Mouse (Mus musculus) mouse trophoblast stem cell (cell line): ENCODE results near the gene Donson.
"Not testable (repeated sequence)": the region's sequence is repeated elsewhere in the genome, so short reads cannot be mapped to it uniquely, and the experiment has no call there.

Source experiments
- in situ Hi-C, 2 experiments: fragments of 300-500 bp; cut with MseI, MboI; formaldehyde crosslinking; loops; 2 replicates in 1 of 2; 3 replicates in 1 of 2; pipeline ENCODE4 v1.15.1; 2025

The Donson gene

DNA sequence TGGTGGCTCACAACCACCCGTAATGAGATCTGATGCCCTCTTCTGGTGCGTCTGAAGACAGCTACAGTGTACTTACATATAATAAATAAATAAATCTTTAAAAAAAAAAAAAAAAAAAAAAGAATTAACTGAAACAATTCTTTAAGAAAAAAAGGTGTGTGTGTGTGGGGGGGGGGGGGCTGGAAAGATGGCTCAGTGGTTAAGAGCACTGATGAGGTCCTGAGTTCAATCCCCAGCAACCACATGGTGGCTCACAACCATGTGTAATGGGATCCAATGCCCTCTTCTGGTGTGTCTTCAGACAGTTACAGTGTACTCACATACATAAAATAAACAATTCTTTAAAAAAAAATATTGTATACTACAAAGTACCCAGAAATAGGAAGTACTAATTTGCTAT, 43.1 kb downstream of the Donson start:
- in situ Hi-C loops, result not testable (repeated sequence)

DNA sequence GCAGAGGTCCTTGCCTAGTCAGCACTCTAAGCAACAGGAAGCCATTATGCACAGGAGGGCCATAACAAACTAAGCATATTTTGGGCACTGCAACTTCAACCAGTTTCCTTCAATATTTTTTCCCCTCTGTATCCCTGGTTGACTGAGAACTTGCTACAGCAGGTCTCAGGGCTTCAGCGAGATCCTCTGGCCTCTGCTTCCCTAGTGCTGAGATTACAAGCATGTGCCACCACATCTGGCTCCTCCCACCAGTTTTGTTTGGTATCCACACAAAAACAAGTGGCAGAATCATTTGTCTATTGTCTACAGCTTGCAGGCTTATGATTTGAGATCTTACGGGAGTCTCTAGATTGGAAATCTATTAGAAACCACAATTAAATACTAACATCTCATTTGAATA, 43.7 kb downstream of the Donson start:
- in situ Hi-C loops, result no loop called here

DNA sequence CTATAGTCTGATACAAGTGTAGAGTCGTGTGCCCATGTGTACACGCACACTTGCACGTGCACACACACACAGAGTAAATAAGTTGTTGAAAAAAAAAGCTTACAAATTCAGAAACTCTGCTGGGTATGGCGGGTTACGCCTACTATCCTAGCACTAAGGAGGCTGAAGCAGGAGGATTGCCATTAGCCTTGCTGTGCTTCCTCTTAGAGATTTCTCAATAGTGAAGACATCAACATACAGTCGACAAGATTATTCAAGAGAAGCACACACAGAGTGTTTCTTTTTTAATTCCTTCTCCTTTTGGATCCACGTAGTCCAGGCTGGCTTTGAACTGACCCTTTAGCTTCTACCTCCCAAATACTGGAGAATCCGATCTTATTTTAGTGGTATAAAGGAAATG, 48.4 kb downstream of the Donson start:
- in situ Hi-C loops, result no loop called here

DNA sequence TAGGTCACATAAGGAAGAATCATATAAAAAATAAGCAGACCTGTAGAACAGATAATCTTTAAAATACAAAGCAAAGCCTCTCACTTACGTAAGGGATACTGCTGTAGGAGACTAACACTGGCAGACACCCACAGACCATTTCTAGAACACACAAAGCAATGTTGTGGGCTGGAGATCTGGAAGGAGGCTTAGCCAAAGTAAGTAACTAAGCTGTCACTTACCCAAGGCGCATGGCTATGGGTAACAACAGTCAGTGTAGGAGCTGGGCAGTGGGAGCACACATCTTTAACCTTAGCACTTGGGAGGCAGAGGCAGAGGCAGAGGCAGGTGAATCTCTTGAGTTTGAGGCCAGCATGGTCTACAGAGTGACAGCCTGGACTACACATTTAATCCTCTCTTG, 48.9 kb downstream of the Donson start:
- in situ Hi-C loops, result no loop called here

DNA sequence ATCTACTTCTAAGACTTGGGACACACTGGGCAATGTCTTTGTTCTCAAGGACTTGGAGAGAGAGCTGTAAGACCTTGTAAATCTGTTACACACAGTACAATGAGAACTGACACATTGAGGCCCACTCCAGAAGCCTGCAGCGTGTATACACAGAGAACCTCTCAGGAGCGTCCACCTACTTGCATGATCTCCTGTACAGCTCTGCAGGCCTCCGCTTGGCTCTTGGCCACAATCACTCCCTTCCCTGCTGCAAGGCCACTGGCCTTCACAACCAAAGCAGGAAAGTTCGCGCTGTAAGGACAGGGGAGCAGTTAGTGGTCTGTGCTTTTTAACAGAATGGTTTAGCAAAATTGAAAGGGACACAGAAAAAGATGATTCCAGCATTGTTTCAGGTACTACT, 49.4 kb downstream of the Donson start:
- in situ Hi-C loops, result no loop called here

DNA sequence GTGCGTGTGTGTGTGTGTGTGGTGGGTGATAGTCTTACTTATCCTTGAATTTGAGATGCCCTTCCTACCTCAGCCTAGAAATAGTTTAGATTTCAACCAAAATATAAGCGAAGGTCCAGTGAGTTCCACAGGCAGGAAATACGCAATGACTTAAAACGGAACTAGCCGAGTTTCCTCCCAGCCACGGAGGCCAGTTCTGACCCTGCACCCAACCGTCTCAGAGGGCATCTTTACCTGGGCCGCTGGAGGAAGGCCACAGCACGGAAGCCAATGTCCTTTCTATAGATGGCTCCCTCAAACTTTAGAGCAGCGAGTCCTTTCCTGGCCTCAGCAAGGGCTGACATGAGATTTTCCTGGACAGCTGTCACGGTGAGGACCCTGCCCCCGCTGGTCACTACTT, 54.9 kb downstream of the Donson start:
- in situ Hi-C loops, result no loop called here

DNA sequence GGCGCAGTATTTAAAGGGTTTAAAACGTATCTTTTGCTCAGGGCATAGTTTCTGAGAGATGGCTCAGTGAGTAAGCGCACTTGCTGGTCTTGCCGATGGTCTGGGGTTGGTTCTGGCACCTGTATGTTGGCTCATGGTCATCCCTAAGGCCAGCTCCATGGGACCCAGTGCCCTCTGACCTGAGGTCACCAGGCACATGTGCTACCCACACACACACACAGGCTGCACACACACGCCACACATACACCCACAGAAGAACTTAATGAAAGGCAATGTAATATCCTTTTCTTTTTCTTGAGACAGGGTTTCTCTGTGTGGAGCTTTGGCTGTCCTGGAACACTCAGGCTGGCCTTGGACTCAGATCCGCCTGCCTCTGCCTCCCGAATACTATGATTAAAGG, 55.6 kb downstream of the Donson start:
- in situ Hi-C loops, result no loop called here

DNA sequence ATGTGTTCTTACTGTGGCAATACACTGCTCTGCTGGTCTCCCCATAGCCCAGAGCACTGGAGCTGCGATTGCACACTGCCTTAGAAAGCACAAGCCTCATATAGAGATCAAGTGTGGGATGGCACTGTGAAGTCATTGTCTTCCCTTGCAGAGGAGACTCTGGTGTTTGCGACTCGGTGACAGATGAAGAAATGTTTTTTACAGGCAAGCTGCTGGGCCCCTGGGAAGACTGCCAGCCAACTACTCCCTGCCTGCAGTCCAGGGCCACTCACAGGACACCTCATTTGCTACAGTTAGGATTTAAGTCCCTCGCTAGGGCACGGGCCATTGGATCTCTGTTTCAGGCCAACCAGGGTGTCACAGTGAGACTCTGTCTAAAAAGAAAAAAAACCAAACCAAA, 56.1 kb downstream of the Donson start:
- in situ Hi-C loops, result no loop called here

DNA sequence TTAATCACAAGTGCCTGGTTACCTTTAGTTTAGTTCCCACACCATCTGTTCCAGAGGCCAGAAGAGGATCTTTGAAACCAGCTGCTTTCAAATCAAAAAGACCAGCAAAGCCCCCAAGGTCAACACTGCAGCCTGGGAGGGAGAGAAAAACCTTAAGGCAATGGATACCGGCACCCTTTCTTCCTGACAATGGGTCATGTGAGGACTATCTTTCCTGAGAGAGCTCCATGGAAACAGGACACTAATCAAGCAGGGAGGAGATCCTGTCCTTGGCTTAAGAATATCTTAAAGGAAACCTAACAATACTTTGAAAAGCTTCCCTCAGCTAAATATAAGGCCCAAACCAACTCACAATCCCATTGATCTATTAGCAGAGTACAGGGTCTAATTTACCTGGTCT, 58.0 kb downstream of the Donson start:
- in situ Hi-C loops, result no loop called here

DNA sequence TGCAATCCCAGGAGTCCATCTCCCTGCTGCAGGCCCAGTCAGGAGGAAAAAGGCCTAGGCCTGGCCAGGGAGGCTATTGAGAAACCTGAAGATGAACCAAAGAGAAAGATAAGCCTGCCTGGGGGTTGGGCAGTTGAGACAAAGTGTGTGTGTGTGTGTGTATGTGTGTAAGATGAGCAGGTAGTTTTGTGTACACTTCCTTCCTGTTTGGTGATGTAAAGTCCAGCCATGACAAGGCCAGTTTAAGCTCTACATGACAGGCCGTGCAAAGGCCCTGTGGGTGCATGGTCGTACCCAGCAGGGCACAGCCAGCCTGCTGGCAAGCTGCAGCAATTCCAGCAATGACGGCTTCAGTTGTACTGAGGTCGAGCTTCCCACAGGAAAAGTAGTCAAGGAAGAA, 58.8 kb downstream of the Donson start:
- in situ Hi-C loops, result no loop called here

DNA sequence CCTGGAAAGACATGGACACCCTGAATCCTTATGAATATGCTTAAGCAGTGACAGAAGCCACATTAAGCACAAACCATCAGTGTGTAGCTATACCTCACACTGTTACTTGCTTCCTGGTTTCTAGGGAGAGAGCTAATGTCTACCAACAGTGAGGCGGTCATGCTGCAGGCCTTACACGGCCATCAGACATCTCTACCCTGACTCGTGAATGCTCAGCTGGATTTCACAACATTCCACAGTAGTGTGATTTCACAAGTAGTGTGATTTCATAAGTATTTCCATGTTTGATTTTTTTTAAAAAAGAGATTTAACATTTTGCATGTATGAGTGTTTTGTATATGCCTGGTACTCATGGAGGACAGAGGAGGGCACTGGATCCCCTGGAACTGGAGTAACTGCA, 59.9 kb downstream of the Donson start:
- in situ Hi-C loops, result no loop called here

DNA sequence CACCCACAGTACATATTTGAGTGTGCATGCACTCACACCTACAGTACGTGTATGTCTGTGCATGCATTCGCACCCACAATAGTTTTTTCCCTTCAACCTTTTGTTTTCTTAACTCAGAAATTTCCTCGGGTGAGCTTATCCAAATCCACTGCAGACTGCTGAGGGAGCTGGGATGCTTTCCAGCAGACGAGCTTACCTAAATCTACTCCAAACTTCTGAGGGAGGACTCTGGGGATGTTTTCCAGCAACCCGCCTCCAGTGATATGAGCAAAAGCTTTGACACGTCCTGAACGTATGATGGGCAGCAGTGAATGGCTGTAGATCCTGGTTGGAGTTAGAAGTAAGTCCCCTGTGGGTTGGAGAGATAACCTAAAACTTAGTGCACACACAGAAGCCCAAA, 60.7 kb downstream of the Donson start:
- in situ Hi-C loops, result no loop called here
